Mouse (Mus musculus) small intestine, adult 2 months (tissue): ENCODE measurements around the gene Mfrp. TPM values are rescaled to one million over a fixed set of nuclear protein-coding genes. Genes with fewer than 3 reads are reported as not detected.

Experiments
- H3K27ac ChIP-seq: fragments of 200-500 bp; 2 replicates; pipeline ENCODE4 v1.5.1; 2012; ENCODE audit warnings: low read depth, low read length, control low read depth, inconsistent platforms; ENCODE audit not compliant: insufficient read depth
- H3K27me3 ChIP-seq: fragments of 200-500 bp; 2 replicates; pipeline ENCODE4 v1.6.1; 2012; ENCODE audit warnings: mild to moderate bottlenecking, moderate library complexity, low read length, inconsistent platforms; ENCODE audit not compliant: control insufficient read depth, insufficient read depth
- H3K36me3 ChIP-seq: fragments of 200-500 bp; 2 replicates; pipeline ENCODE4 v1.6.1; 2012; ENCODE audit warnings: mild to moderate bottlenecking, low read length, control low read depth, inconsistent platforms; ENCODE audit not compliant: control insufficient read depth, insufficient read depth
- H3K4me1 ChIP-seq: fragments of 200-500 bp; 2 replicates; pipeline ENCODE4 v1.6.1; 2012; ENCODE audit warnings: low read length, inconsistent platforms, mixed read lengths; ENCODE audit not compliant: control insufficient read depth, insufficient read depth, insufficient read length
- H3K4me3 ChIP-seq: fragments of 200-500 bp; 2 replicates; pipeline ENCODE4 v1.5.1; 2012; ENCODE audit warnings: low read depth, mild to moderate bottlenecking, control low read depth, inconsistent platforms, low read length, moderate library complexity
- CTCF ChIP-seq: fragments of 200-500 bp; IDR thresholded peaks from 2 replicates; pipeline ENCODE4 v1.5.1; 2012; ENCODE audit warnings: low read depth, mild to moderate bottlenecking, control low read depth, inconsistent platforms, low read length, moderate library complexity, mixed read lengths; ENCODE audit not compliant: insufficient replicate concordance, insufficient read length; ENCODE audit errors: extremely low read depth
- POLR2A ChIP-seq: fragments of 200-500 bp; IDR thresholded peaks from 2 replicates; pipeline ENCODE4 v1.6.1; 2012; ENCODE audit warnings: low read depth, mild to moderate bottlenecking, control low read depth, inconsistent platforms, low read length, moderate library complexity
- WGBS: fragments of 180-500 bp; shearing (Covaris S2); methylation state at CpG from one replicate; pipeline ENCODE4 v1.1.7; 2018; 5-methylcytosine and 5-hydroxymethylcytosine counted together
- polyA plus RNA-seq: library from polyadenylated mRNA; depleted of rRNA; stranded (reverse); fragments of >200 nt; gene quantifications from 2 replicates; pipeline ENCODE4 v1.2.3, GENCODE M21; 2012

The Mfrp gene
- polyA plus RNA-seq, 1 experiment, result 0.04 TPM

GRCm38 (mm10) chr9:44084659-44085229, 16.8 kb upstream of the Mfrp start:
- peak overlapping the region; percentile 81 for H3K4me3 ChIP-seq
- peak overlapping the region; percentile 96 for H3K27ac ChIP-seq
- no peaks in the 10 kb centered on the region for H3K27me3 ChIP-seq
- under 1% methylated on average over 61 of the region's 62 CpGs for WGBS
- peaks cover 41% of the 10 kb centered on the region for H3K4me1 ChIP-seq
- peak; percentile 88; the same call in 1 of the 2 replicates for TF ChIP-seq POLR2A
- TF ChIP-seq CTCF, result no peak; the same call in 1 of the 2 replicates
- H3K36me3 ChIP-seq, result 0 out of 2 replicates have a peak, but pooled peaks cover 2% of the 10 kb centered on the region

- Histone ChIP-seq H3K27ac (peak overlapping the region; percentile 94), H3K4me3 (peak overlapping the region; percentile 81), H3K4me1 (peaks cover 37% of the 10 kb centered on the region), H3K36me3 (0 out of 2 replicates have a peak, but pooled peaks cover 3% of the 10 kb centered on the region), H3K27me3 (no peaks in the 10 kb centered on the region)
- TF ChIP-seq CTCF, result no peak
- no peak for TF ChIP-seq POLR2A
- 5% methylated on average over 10 of the region's 10 CpGs for WGBS
Measured at GRCm38 (mm10) chr9:44085276-44085675, 16.3 kb upstream of the Mfrp start.

GRCm38 (mm10) chr9:44085741-44086665, 15.5 kb upstream of the Mfrp start:
- peak overlapping the region; percentile 94 for H3K27ac ChIP-seq
- peak overlapping the region; percentile 81 for H3K4me3 ChIP-seq
- 25% methylated on average over 15 of the region's 15 CpGs for WGBS
- no peaks in the 10 kb centered on the region for H3K27me3 ChIP-seq
- TF ChIP-seq POLR2A (no peak; the same call in 1 of the 2 replicates), CTCF (no peak)
- peaks cover 7% of the 10 kb centered on the region for H3K36me3 ChIP-seq
- peaks cover 29% of the 10 kb centered on the region for H3K4me1 ChIP-seq

GRCm38 (mm10) chr9:44086960-44087359, 14.6 kb upstream of the Mfrp start:
- peaks cover 17% of the 10 kb centered on the region for H3K36me3 ChIP-seq
- H3K27ac ChIP-seq, result no peak overlapping the region; the same call in 1 of the 2 replicates
- TF ChIP-seq POLR2A (peak; percentile 43; the same call in 1 of the 2 replicates), CTCF (no peak)
- H3K4me3 ChIP-seq, result peak overlapping the region; percentile 48
- peaks cover 23% of the 10 kb centered on the region for H3K4me1 ChIP-seq
- 32% methylated on average over 10 of the region's 10 CpGs for WGBS
- H3K27me3 ChIP-seq, result no peaks in the 10 kb centered on the region

GRCm38 (mm10) chr9:44087761-44088455, 13.6 kb upstream of the Mfrp start:
- no peaks in the 10 kb centered on the region for H3K27me3 ChIP-seq
- peaks cover 25% of the 10 kb centered on the region for H3K36me3 ChIP-seq
- peak overlapping the region; percentile 34; the same call in 1 of the 2 replicates for H3K27ac ChIP-seq
- TF ChIP-seq CTCF (no peak), POLR2A (no peak)
- peak overlapping the region; percentile 45 for H3K4me3 ChIP-seq
- 11% methylated on average over 15 of the region's 15 CpGs for WGBS
- peaks cover 18% of the 10 kb centered on the region for H3K4me1 ChIP-seq

GRCm38 (mm10) chr9:44088877-44089608, 12.5 kb upstream of the Mfrp start:
- no peaks in the 10 kb centered on the region for H3K27me3 ChIP-seq
- H3K27ac ChIP-seq, result peak overlapping the region; percentile 54
- no peak overlapping the region for H3K4me3 ChIP-seq
- H3K36me3 ChIP-seq, result peaks cover 35% of the 10 kb centered on the region
- H3K4me1 ChIP-seq, result peaks cover 13% of the 10 kb centered on the region
- 35% methylated on average over 12 of the region's 12 CpGs for WGBS
- TF ChIP-seq CTCF (no peak), POLR2A (no peak)
